Mouse (Mus musculus): ENCODE measurements around the gene Gtf2h1.

GRCm38 (mm10) chr7:46829911-46830310 lies 34.0 kb downstream of the Gtf2h1 start:
- TF ChIP-seq CTCF (conservative IDR thresholded peaks at IDR 0.05; ENCODE audit: low read length) (no peak), NANOG (IDR thresholded peaks at IDR 0.05; ENCODE audit: borderline replicate concordance, low read length) (no peak), POU5F1 (IDR thresholded peaks at IDR 0.05; ENCODE audit: borderline replicate concordance, low read length) (no peak)
